Mouse (Mus musculus): ENCODE data around the gene Ldhd. TPM values are rescaled to one million over a fixed set of nuclear protein-coding genes. Genes with fewer than 3 reads are reported as not detected.
A peak's percentile ranks its signal among the peaks of the same experiment; 100 is the strongest.

The Ldhd gene
- polyA plus RNA-seq, 1 experiment from 2014 or later = 0.60 TPM

DNA sequence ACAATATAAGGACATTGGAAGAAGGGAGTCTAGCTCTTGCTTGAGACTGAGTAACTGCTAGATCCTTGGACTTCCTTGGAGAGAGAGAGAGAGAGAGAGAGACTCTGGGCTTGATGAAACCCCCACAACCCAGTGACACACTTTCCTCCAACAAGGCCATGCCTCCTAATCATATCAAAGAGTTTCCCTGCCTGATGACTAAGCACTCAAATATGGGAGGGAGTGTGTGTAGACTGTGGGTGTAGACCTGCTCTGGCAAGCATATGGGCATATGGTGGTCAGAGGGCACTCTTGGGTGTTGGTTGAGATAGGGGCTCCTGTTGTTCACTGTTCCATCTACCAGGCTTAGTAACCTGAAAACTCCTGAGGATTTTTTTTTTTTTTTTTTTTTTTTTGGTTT is 7.9 kb upstream of the Ldhd start:
- no peak overlapping the region for H3K27ac ChIP-seq (replicated peaks; ENCODE audit: low read depth, low read length)
- no peaks in the 10 kb centered on the region for H3K27me3 ChIP-seq (replicated peaks; ENCODE audit: control insufficient read depth, insufficient read depth, low read length)
- H3K4me1 ChIP-seq (ENCODE audit: control insufficient read depth, insufficient read depth, low read length) = 0 out of 2 replicates have a peak, but pooled peaks cover 3% of the 10 kb centered on the region
- no peak overlapping the region for H3K4me3 ChIP-seq (ENCODE audit: low read depth, low read length)
- no peaks in the 10 kb centered on the region for H3K36me3 ChIP-seq (ENCODE audit: control insufficient read depth, insufficient read depth, low read length)
- H3K9me3 ChIP-seq (ENCODE audit: control insufficient read depth, low read length) = no peaks in the 10 kb centered on the region
- no peak overlapping the region for H3K4me2 ChIP-seq (ENCODE audit: low read depth, low read length)
- no peak for DNase-seq (ENCODE audit: low spot score)
- no peak overlapping the region for H3K9ac ChIP-seq (ENCODE audit: low read depth, low read length)
- no peak for ATAC-seq (ENCODE audit: low read depth)

DNA sequence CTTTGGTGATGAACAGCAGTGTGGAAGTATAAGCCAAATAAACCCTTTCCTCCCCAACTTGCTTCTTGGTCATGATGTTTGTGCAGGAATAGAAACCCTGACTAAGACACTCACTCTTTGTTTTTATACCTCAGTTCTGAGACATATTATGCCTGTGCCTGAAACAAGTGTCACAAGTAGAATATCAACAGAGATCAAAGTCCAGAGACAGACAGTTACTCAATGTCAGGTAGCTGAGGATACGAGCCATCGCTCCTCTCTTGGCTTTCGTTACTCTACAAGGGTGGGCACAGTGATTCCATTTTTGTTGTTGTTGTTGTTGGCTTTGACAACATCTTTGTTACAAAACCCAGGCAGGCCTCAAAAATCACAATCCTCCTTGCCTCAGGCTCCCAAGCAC is 2.8 kb upstream of the Ldhd start:
- Histone ChIP-seq H3K4me2 (ENCODE audit: low read depth, low read length) (no peak overlapping the region), H3K36me3 (ENCODE audit: control insufficient read depth, insufficient read depth, low read length) (no peaks in the 10 kb centered on the region), H3K27ac (replicated peaks; ENCODE audit: low read depth, low read length) (no peak overlapping the region), H3K4me3 (ENCODE audit: low read depth, low read length) (no peak overlapping the region), H3K4me1 (ENCODE audit: control insufficient read depth, insufficient read depth, low read length) (no peaks in the 10 kb centered on the region), H3K27me3 (replicated peaks; ENCODE audit: control insufficient read depth, insufficient read depth, low read length) (no peaks in the 10 kb centered on the region), H3K9ac (ENCODE audit: low read depth, low read length) (no peak overlapping the region), H3K9me3 (ENCODE audit: control insufficient read depth, low read length) (no peaks in the 10 kb centered on the region)
- WGBS = 97% methylated on average over 3 of the region's 3 CpGs
- DNase-seq (ENCODE audit: low spot score) (no peak), ATAC-seq (ENCODE audit: low read depth) (no peak)

DNA sequence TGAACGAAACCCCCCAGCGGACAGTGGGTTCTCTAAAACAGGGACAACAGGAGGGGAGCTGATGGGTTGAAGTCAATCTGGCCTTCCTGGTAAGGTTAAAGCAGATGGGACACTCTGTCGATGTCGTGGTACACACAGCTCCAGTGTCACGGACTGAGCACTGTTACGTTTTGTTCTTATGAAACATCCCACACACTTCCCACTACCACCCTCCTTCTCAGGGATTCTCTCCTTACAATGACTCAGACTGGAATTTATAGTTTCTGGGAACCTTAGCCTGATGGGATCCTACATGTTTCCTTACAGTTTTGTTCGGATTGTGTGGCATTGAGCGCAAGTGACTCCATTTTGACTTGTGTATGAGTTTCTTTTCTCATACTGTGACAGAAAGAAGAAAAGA is 1.4 kb upstream of the Ldhd start:
- H3K36me3 ChIP-seq (ENCODE audit: control insufficient read depth, insufficient read depth, low read length) = no peaks in the 10 kb centered on the region
- no peak overlapping the region for H3K27ac ChIP-seq (replicated peaks; ENCODE audit: low read depth, low read length)
- ATAC-seq (ENCODE audit: low read depth) = no peak
- no peak overlapping the region for H3K9ac ChIP-seq (ENCODE audit: low read depth, low read length)
- no peak overlapping the region for H3K4me2 ChIP-seq (ENCODE audit: low read depth, low read length)
- H3K4me1 ChIP-seq (ENCODE audit: control insufficient read depth, insufficient read depth, low read length) = no peaks in the 10 kb centered on the region
- WGBS = 88% methylated on average over 8 of the region's 8 CpGs
- DNase-seq (ENCODE audit: low spot score) = no peak
- H3K27me3 ChIP-seq (replicated peaks; ENCODE audit: control insufficient read depth, insufficient read depth, low read length) = no peaks in the 10 kb centered on the region
- no peak overlapping the region for H3K4me3 ChIP-seq (ENCODE audit: low read depth, low read length)
- H3K9me3 ChIP-seq (ENCODE audit: control insufficient read depth, low read length) = no peaks in the 10 kb centered on the region

DNA sequence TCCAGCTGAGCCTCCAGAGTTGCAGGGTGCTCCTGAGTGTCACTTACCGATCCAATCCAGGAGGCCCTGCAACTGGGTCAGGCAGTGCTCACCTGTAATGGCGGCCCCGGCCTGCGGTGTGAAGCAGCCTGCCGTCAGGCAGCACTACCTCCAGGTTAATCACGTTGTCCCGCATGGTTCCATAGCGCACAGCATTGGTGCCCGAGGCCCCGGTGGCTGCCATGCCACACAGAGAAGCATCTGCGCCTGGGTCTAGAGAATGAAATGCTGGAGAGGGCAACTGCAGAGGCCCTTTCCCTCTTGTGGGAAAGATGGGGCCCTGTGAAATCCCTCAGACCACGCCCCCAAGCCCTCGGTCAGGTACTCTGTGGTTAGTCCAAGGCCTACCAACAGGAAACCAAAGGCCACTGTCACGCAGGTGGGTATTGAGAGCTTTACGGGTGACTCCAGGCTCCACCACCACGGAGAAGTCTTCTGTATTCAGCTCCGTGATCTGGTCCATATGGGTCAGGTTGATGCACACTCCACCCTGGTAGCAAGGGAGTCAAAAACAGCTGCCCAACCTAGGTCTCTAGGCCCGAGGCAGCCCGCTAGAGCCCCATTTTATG is 1.2 kb downstream of the Ldhd start:
- WGBS = 85% methylated on average over 19 of the region's 19 CpGs
- Histone ChIP-seq H3K36me3 (ENCODE audit: control insufficient read depth, insufficient read depth, low read length) (no peaks in the 10 kb centered on the region), H3K4me1 (ENCODE audit: control insufficient read depth, insufficient read depth, low read length) (no peaks in the 10 kb centered on the region), H3K27ac (replicated peaks; ENCODE audit: low read depth, low read length) (no peak overlapping the region), H3K9ac (ENCODE audit: low read depth, low read length) (no peak overlapping the region), H3K4me3 (ENCODE audit: low read depth, low read length) (no peak overlapping the region), H3K4me2 (ENCODE audit: low read depth, low read length) (no peak overlapping the region), H3K9me3 (ENCODE audit: control insufficient read depth, low read length) (no peaks in the 10 kb centered on the region), H3K27me3 (replicated peaks; ENCODE audit: control insufficient read depth, insufficient read depth, low read length) (no peaks in the 10 kb centered on the region)
- ATAC-seq (ENCODE audit: low read depth) = no peak
- no peak for DNase-seq (ENCODE audit: low spot score)

DNA sequence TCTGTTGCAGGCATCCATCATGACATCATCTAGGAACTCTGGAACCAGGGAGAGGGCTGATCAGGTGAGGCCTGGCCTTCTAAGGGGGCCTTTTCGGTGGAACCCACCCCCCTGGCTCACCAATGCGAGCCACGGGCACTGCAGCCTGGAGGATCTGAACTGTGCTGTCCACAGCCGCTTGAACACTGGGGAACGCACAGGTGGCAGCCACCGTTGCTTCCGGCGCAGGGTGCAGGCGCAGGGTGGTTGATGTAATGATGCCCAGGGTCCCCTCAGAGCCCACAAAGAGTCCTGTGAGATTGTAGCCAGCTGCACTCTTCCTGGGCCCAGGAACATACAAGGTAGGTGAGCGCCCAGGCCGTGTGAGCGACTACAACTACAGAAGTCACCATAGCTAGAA is 1.8 kb downstream of the Ldhd start:
- ATAC-seq (ENCODE audit: low read depth) = no peak
- WGBS = 98% methylated on average over 12 of the region's 12 CpGs
- no peaks in the 10 kb centered on the region for H3K9me3 ChIP-seq (ENCODE audit: control insufficient read depth, low read length)

DNA sequence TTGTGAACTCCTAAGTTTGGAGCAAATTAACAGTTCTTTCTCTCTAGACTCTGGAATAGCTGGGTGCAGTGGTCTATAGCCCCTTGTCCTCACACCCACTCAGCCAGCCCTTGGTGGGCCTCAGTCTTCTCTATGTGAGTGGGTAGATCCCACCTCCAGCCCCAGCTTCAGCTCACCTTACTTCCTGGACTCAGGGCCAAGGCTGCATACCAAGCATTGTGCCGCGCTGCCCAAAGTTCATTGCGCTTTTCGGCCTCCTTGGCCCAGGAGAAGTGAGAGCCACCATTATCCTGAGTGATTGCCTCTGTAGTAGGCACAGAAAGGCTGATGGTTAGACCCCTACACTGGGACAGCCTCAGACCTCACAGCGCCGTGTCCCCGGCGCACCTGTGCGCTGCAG is 2.3 kb downstream of the Ldhd start:
- H3K4me1 ChIP-seq (ENCODE audit: control insufficient read depth, insufficient read depth, low read length) = no peaks in the 10 kb centered on the region
- ATAC-seq (ENCODE audit: low read depth) (no peak), DNase-seq (ENCODE audit: low spot score) (no peak)
- no peaks in the 10 kb centered on the region for H3K9me3 ChIP-seq (ENCODE audit: control insufficient read depth, low read length)
- WGBS = over 99% methylated on average over 9 of the region's 9 CpGs
- no peak overlapping the region for H3K4me2 ChIP-seq (ENCODE audit: low read depth, low read length)
- no peak overlapping the region for H3K4me3 ChIP-seq (ENCODE audit: low read depth, low read length)
- no peaks in the 10 kb centered on the region for H3K27me3 ChIP-seq (replicated peaks; ENCODE audit: control insufficient read depth, insufficient read depth, low read length)
- H3K9ac ChIP-seq (ENCODE audit: low read depth, low read length) = no peak overlapping the region
- H3K36me3 ChIP-seq (ENCODE audit: control insufficient read depth, insufficient read depth, low read length) = peaks cover 7% of the 10 kb centered on the region
- no peak overlapping the region for H3K27ac ChIP-seq (replicated peaks; ENCODE audit: low read depth, low read length)

More for the DNA sequence above, 1.8 kb downstream of the Ldhd start:
- Histone ChIP-seq H3K4me2 (ENCODE audit: low read depth, low read length) (no peak overlapping the region), H3K4me1 (ENCODE audit: control insufficient read depth, insufficient read depth, low read length) (no peaks in the 10 kb centered on the region), H3K27me3 (replicated peaks; ENCODE audit: control insufficient read depth, insufficient read depth, low read length) (no peaks in the 10 kb centered on the region), H3K36me3 (ENCODE audit: control insufficient read depth, insufficient read depth, low read length) (0 out of 2 replicates have a peak, but pooled peaks cover 3% of the 10 kb centered on the region), H3K4me3 (ENCODE audit: low read depth, low read length) (no peak overlapping the region), H3K27ac (replicated peaks; ENCODE audit: low read depth, low read length) (no peak overlapping the region), H3K9ac (ENCODE audit: low read depth, low read length) (no peak overlapping the region)
- no peak for DNase-seq (ENCODE audit: low spot score)

DNA sequence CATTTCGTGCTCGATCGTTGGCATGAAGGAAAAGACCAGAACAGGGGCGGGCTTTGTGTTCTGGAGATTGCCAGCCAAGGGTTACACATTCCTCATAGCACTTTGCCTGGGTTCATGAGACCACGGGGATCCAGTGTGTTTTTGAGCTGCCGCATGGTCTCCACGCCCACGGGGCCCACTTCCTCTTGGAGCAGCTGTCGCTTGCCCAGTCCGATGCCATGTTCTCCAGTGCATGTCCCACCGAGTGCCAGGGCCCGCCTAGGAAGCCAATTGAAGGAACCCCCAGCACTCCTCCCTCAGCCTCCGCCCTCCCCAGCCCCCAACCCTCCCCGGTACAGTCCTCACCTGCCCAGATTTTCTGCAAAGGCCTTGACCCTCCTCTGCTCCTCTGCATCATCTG is 3.2 kb downstream of the Ldhd start:
- Histone ChIP-seq H3K4me1 (ENCODE audit: control insufficient read depth, insufficient read depth, low read length) (no peaks in the 10 kb centered on the region), H3K27ac (replicated peaks; ENCODE audit: low read depth, low read length) (no peak overlapping the region), H3K9me3 (ENCODE audit: control insufficient read depth, low read length) (no peaks in the 10 kb centered on the region), H3K27me3 (replicated peaks; ENCODE audit: control insufficient read depth, insufficient read depth, low read length) (no peaks in the 10 kb centered on the region), H3K4me2 (ENCODE audit: low read depth, low read length) (no peak overlapping the region), H3K4me3 (ENCODE audit: low read depth, low read length) (no peak overlapping the region), H3K9ac (ENCODE audit: low read depth, low read length) (no peak overlapping the region), H3K36me3 (ENCODE audit: control insufficient read depth, insufficient read depth, low read length) (peaks cover 17% of the 10 kb centered on the region)
- no peak for ATAC-seq (ENCODE audit: low read depth)
- WGBS = 91% methylated on average over 14 of the region's 14 CpGs
- no peak for DNase-seq (ENCODE audit: low spot score)

DNA sequence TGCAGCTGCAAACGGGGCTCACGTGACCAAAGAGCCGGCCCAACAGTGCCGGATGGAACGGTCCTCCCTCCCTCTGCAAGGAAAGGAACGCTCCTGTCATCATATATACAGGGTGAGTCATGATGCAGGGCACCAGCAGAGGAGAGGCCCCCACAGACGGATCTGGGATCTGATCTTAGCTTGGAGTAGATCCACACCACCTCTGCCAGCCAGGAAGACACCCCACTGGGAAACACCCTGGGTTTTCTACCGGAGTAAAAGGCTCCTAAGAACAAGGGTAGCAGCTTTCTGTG is 3.7 kb downstream of the Ldhd start:
- ATAC-seq (ENCODE audit: low read depth) (no peak), DNase-seq (ENCODE audit: low spot score) (no peak)
- Histone ChIP-seq H3K9me3 (ENCODE audit: control insufficient read depth, low read length) (no peaks in the 10 kb centered on the region), H3K27me3 (replicated peaks; ENCODE audit: control insufficient read depth, insufficient read depth, low read length) (no peaks in the 10 kb centered on the region), H3K4me2 (ENCODE audit: low read depth, low read length) (no peak overlapping the region), H3K4me1 (ENCODE audit: control insufficient read depth, insufficient read depth, low read length) (no peaks in the 10 kb centered on the region), H3K9ac (ENCODE audit: low read depth, low read length) (no peak overlapping the region), H3K27ac (replicated peaks; ENCODE audit: low read depth, low read length) (no peak overlapping the region), H3K4me3 (ENCODE audit: low read depth, low read length) (no peak overlapping the region), H3K36me3 (ENCODE audit: control insufficient read depth, insufficient read depth, low read length) (peaks cover 20% of the 10 kb centered on the region)
- 70% methylated on average over 8 of the region's 8 CpGs for WGBS

DNA sequence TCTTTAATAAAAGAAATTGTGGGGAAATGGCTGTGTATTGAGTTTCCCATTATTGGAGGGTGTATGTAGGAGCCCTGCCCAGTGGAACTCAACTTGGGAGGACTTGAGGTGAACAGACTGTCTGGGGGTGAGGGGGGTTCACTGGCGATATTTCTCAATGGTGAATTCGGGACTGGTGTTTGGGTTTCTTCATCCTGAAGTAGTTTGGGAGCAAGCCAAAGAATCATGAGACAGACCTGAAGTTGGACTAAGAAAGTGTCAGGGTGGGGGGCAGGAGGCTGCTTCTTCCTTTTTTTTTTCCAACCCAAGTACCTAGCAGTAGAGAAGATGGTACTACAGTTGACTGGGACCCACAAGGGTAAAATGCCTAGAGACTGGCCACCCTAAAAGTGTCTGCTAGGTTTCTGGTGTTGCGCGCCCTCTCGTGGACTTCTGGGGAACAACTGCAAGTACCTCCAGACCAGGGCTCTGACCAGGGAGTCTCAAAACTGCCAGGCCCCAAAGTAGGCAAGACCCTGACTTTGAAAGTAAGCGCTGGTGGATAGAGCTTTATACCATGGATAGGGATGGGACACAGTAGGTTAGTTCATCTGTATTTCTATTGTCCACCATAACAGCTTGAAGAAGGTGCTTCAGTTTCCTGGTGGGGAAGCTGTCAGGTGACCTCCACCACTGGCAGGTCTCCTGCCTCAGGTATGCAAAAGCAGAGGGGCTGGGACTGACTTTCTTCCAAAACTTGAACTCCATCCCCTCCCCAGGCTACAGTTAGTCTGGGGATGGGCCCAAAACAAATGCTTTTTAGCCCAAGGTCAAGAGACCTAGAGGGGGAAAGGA is 4.3 kb downstream of the Ldhd start:
- no peak overlapping the region for H3K4me3 ChIP-seq (ENCODE audit: low read depth, low read length)
- no peak overlapping the region for H3K4me2 ChIP-seq (ENCODE audit: low read depth, low read length)
- H3K4me1 ChIP-seq (ENCODE audit: control insufficient read depth, insufficient read depth, low read length) = no peaks in the 10 kb centered on the region
- H3K9ac ChIP-seq (ENCODE audit: low read depth, low read length) = no peak overlapping the region
- H3K27ac ChIP-seq (replicated peaks; ENCODE audit: low read depth, low read length) = no peak overlapping the region
- 37% methylated on average over 6 of the region's 6 CpGs for WGBS
- H3K27me3 ChIP-seq (replicated peaks; ENCODE audit: control insufficient read depth, insufficient read depth, low read length) = no peaks in the 10 kb centered on the region
- no peaks in the 10 kb centered on the region for H3K9me3 ChIP-seq (ENCODE audit: control insufficient read depth, low read length)
- DNase-seq (ENCODE audit: low spot score) (peak; percentile 75), ATAC-seq (ENCODE audit: low read depth) (0 out of 2 replicates have a peak, but pooled peaks have one; percentile 13)
- peaks cover 20% of the 10 kb centered on the region for H3K36me3 ChIP-seq (ENCODE audit: control insufficient read depth, insufficient read depth, low read length)

Measured in embryonic facial prominence, embryonic 14.5 days (tissue).